Mouse (Mus musculus): Measurements from ENCODE around the gene Pkig.

GRCm38 (mm10) chr2:163702921-163703320 lies 44.7 kb downstream of the Pkig start:
- TF ChIP-seq CTCF (IDR thresholded peaks at IDR 0.05; ENCODE audit: low read depth, low read length) (no peak), EP300 (IDR thresholded peaks at IDR 0.05; ENCODE audit: insufficient read depth, low read depth, low read length) (no peak)
